Mouse (Mus musculus) liver, adult 2 months (tissue): ENCODE data around the gene Cntfr.
"Not testable (repeated sequence)": the region's sequence is repeated elsewhere in the genome, so short reads cannot be mapped to it uniquely, and the experiment has no call there.

ENCODE experiments used
- CTCF ChIP-seq: fragments of 200-500 bp; IDR thresholded peaks from 2 replicates; pipeline ENCODE4 v1.5.1; 2011; ENCODE audit warnings: low read depth, low read length, control low read depth
- POLR2A ChIP-seq: fragments of 200-500 bp; IDR thresholded peaks from 2 replicates; pipeline ENCODE4 v1.6.1; 2011; ENCODE audit warnings: low read length, control low read depth; ENCODE audit not compliant: insufficient read depth; ENCODE audit errors: extremely low read depth

DNA sequence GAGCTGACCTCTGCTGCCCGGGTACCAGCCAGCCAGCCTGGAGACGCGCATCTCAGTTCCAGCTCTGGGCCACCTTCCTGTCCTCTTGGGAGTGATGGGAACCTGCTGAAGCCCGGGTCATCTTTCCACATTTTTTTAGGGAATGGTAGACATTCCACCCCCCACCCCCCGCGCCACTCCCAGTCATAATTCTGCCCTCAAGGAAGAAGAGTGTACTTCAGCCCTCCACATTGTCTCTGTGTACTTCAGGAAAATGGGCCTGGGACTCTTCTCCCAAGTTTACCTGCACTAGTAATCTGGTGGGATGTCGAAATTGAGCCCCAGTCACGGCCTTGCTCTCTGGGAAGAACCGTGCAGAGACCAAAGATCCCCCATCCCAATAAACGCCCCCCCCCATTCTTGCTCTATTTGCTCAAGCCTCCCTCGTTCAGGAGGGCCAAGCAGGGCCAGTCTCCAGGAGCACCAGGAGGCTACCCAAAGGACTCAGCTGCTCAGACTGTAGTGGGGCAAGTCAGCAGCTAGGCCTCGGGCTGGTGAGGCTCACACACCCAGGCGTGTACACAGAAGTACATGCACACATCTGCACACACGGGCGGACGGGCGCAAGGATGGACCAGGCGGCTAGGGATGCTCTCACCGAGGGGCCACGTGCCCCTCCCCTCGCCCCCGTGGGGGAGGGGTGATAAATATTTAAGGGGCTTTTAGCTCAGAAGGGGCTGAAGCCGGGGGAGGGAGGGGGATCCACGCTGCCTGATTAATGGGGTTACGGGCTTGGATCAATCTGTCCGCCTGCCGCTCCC, 12.6 kb downstream of the Cntfr start:
- TF ChIP-seq POLR2A, CTCF: not testable (repeated sequence)
